Mouse (Mus musculus): ENCODE measurements at regions not wholly inside any gene's neighbourhood (a gene's known extent, or its start where the extent isn't known, plus 50 kb on each side); places are given as distances from the start of the nearest gene placed in this dataset.

- in situ Hi-C loops (cut with MseI, MboI), result no loop called here
Observed at GRCm38 (mm10) chr10:118761101-118761868, 108.7 kb downstream of the Dyrk2 start.

- in situ Hi-C loops (cut with MseI, MboI), result no loop called here
Observed at GRCm38 (mm10) chr10:118765051-118765450, 105.0 kb downstream of the Dyrk2 start.

GRCm38 (mm10) chr10:118765544-118766441 is 104.2 kb downstream of the Dyrk2 start:
- in situ Hi-C loops (cut with MseI, MboI), result no loop called here

GRCm38 (mm10) chr10:118766826-118767225 is 103.2 kb downstream of the Dyrk2 start:
- in situ Hi-C loops (cut with MseI, MboI), result no loop called here

GRCm38 (mm10) chr10:118769751-118770150 is 100.3 kb downstream of the Dyrk2 start:
- in situ Hi-C loops (cut with MseI, MboI), result no loop called here

- in situ Hi-C loops (cut with MseI, MboI), result no loop called here
Observed at GRCm38 (mm10) chr10:118778656-118779055, 91.4 kb downstream of the Dyrk2 start.

GRCm38 (mm10) chr10:118780831-118781569 is 89.0 kb downstream of the Dyrk2 start:
- in situ Hi-C loops (cut with MseI, MboI), result no loop called here

GRCm38 (mm10) chr10:118781811-118782232 is 88.2 kb downstream of the Dyrk2 start:
- in situ Hi-C loops (cut with MseI, MboI), result no loop called here

- in situ Hi-C loops (cut with MseI, MboI), result no loop called here
Observed at GRCm38 (mm10) chr10:118782646-118783045, 87.4 kb downstream of the Dyrk2 start.

GRCm38 (mm10) chr10:118787280-118787690 is 82.7 kb downstream of the Dyrk2 start:
- in situ Hi-C loops (cut with MseI, MboI), result no loop called here

GRCm38 (mm10) chr10:118792352-118793100 is 77.5 kb downstream of the Dyrk2 start:
- in situ Hi-C loops (cut with MseI, MboI), result no loop called here

GRCm38 (mm10) chr10:118793794-118794193 is 76.2 kb downstream of the Dyrk2 start:
- in situ Hi-C loops (cut with MseI, MboI), result no loop called here

- in situ Hi-C loops (cut with MseI, MboI), result no loop called here
Observed at GRCm38 (mm10) chr10:118794395-118795060, 75.5 kb downstream of the Dyrk2 start.

GRCm38 (mm10) chr10:118795061-118795407 is 75.0 kb downstream of the Dyrk2 start:
- in situ Hi-C loops (cut with MseI, MboI), result no loop called here

GRCm38 (mm10) chr10:118796512-118796911 is 73.5 kb downstream of the Dyrk2 start:
- in situ Hi-C loops (cut with MseI, MboI), result no loop called here

GRCm38 (mm10) chr10:118797256-118797655 is 72.8 kb downstream of the Dyrk2 start:
- in situ Hi-C loops (cut with MseI, MboI), result no loop called here

GRCm38 (mm10) chr10:118799767-118800166 is 70.2 kb downstream of the Dyrk2 start:
- in situ Hi-C loops (cut with MseI, MboI), result no loop called here

GRCm38 (mm10) chr10:118803922-118804557 is 66.0 kb downstream of the Dyrk2 start:
- in situ Hi-C loops (cut with MseI, MboI), result no loop called here

- in situ Hi-C loops (cut with MseI, MboI), result no loop called here
Observed at GRCm38 (mm10) chr10:118804574-118804973, 65.4 kb downstream of the Dyrk2 start.

All from mouse trophoblast stem cell (cell line).